Mouse (Mus musculus) limb, embryonic 10.5 days (tissue): Measurements from ENCODE around the gene Pola2. TPM values are rescaled to one million over a fixed set of nuclear protein-coding genes. Genes with fewer than 3 reads are reported as not detected.

Source experiments
- DNase-seq: peaks from one replicate; pipeline ENCODE4 v3.0.0-alpha.2; 2017; ENCODE audit warnings: low spot score
- H3K27ac ChIP-seq: fragments of 300-500 bp; sonication (generic); 2 replicates; pipeline ENCODE4 v1.5.1; 2016; ENCODE audit warnings: mild to moderate bottlenecking
- H3K27me3 ChIP-seq: fragments of 300-500 bp; sonication (generic); 2 replicates; pipeline ENCODE4 v1.6.1; 2016; ENCODE audit warnings: low read depth, mild to moderate bottlenecking; ENCODE audit not compliant: poor library complexity, severe bottlenecking
- H3K36me3 ChIP-seq: fragments of 300-500 bp; sonication (generic); 2 replicates; pipeline ENCODE4 v1.6.1; 2016; ENCODE audit warnings: mild to moderate bottlenecking, moderate library complexity
- H3K4me1 ChIP-seq: fragments of 300-500 bp; sonication (generic); 2 replicates; pipeline ENCODE4 v1.6.1; 2016
- H3K4me3 ChIP-seq: fragments of 300-500 bp; sonication (generic); 2 replicates; pipeline ENCODE4 v1.5.1; 2016; ENCODE audit warnings: mild to moderate bottlenecking, moderate library complexity
- H3K9me3 ChIP-seq: fragments of 300-500 bp; sonication (generic); replicated peaks from 2 replicates; pipeline ENCODE4 v1.6.1; 2016; ENCODE audit warnings: mild to moderate bottlenecking
- WGBS: fragments of 180-500 bp; shearing (Covaris S2); methylation state at CpG from one replicate; pipeline ENCODE4 v1.1.7; 2016; 5-methylcytosine and 5-hydroxymethylcytosine counted together
- polyA plus RNA-seq: library from polyadenylated mRNA; unstranded; fragments of >200 nt; fragmentation: Nextera tagmentation; extraction: Ambion mirVana; gene quantifications from 2 replicates; pipeline ENCODE4 v1.2.1, GENCODE M21; 2016

Gene Pola2
- polyA plus RNA-seq, 1 experiment from 2014 or later = 130 TPM

DNA sequence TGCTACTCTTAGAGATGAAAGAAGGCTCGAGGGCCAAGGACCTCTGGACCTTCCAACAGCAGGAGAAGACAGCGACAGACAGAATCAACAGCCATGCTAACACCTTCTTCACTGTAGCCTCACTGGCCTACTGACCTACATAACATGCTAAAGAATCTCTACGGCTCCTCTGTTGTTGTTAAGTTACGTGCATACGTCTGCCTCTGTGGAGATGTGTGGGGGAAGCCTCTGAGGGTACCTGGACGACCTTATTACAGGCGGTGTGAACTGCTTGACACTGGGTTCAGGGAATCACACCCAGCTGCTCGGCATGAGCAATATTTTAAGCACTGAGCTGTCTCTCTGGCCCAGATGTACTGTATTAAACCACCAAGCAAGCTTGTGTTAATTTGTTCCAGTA lies 36.5 kb downstream of the Pola2 start:
- no peaks in the 10 kb centered on the region for H3K36me3 ChIP-seq
- peaks cover 18% of the 10 kb centered on the region for H3K27me3 ChIP-seq
- 64% methylated on average over 8 of the region's 8 CpGs for WGBS
- no peak overlapping the region for H3K27ac ChIP-seq
- no peak for DNase-seq
- peaks cover 50% of the 10 kb centered on the region for H3K4me1 ChIP-seq
- H3K4me3 ChIP-seq = no peak overlapping the region
- H3K9me3 ChIP-seq = no peaks in the 10 kb centered on the region

- Histone ChIP-seq H3K27ac (no peak overlapping the region), H3K9me3 (no peaks in the 10 kb centered on the region), H3K4me1 (peaks cover 55% of the 10 kb centered on the region), H3K27me3 (peaks cover 20% of the 10 kb centered on the region), H3K4me3 (no peak overlapping the region), H3K36me3 (no peaks in the 10 kb centered on the region)
- DNase-seq = no peak
- WGBS = 79% methylated on average over 11 of the region's 11 CpGs
Observed at GRCm38 (mm10) chr19:5927026-5927425, 37.0 kb downstream of the Pola2 start.

- Histone ChIP-seq H3K9me3 (no peaks in the 10 kb centered on the region), H3K27me3 (peaks cover 20% of the 10 kb centered on the region), H3K27ac (no peak overlapping the region), H3K4me3 (peak overlapping the region; percentile 60), H3K4me1 (peaks cover 63% of the 10 kb centered on the region), H3K36me3 (no peaks in the 10 kb centered on the region)
- DNase-seq = no peak
- 35% methylated on average over 11 of the region's 11 CpGs for WGBS
Observed at GRCm38 (mm10) chr19:5925311-5925855, 38.6 kb downstream of the Pola2 start.

- Histone ChIP-seq H3K36me3 (no peaks in the 10 kb centered on the region), H3K4me1 (peaks cover 57% of the 10 kb centered on the region), H3K27ac (peak within 1 kb of the TSS; percentile 68), H3K27me3 (peaks cover 20% of the 10 kb centered on the region), H3K4me3 (peak within 1 kb of the TSS; percentile 60), H3K9me3 (no peaks in the 10 kb centered on the region)
- DNase-seq = peak; percentile 93
- WGBS = under 1% methylated on average over 18 of the region's 18 CpGs
Observed at GRCm38 (mm10) chr19:5924713-5925093, 39.3 kb downstream of the Pola2 start, which contains the start of gene Cdc42ep2. Gene Cdc42ep2, minus strand, starts transcription at chr19:5924816.

GRCm38 (mm10) chr19:5923990-5924712 lies 39.9 kb downstream of the Pola2 start:
- Histone ChIP-seq H3K4me1 (peaks cover 53% of the 10 kb centered on the region), H3K27me3 (peaks cover 20% of the 10 kb centered on the region), H3K9me3 (no peaks in the 10 kb centered on the region), H3K36me3 (no peaks in the 10 kb centered on the region), H3K4me3 (peak overlapping the region; percentile 60), H3K27ac (peak overlapping the region; percentile 68)
- under 1% methylated on average over 38 of the region's 38 CpGs for WGBS
- DNase-seq = peak; percentile 94

DNA sequence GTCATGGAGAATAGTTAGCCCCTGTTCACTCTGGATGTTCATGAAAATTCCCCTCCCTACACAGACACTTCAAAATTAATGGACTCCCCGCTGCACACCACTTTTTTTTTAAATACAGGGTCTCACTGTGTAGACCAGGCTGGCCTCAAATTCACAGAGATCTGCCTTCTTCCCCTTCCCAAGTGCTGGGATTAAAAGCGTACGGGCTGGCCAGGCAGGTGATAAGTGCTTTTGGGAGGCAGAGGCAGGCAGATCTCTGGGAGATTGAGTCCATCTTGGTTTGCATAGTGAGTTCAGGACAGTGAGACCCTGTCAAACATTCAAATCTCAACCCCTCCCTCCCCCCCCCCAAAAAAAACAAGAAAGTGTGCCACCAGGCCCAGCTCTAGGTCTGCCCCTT lies 41.0 kb downstream of the Pola2 start:
- H3K4me1 ChIP-seq = peaks cover 41% of the 10 kb centered on the region
- 91% methylated on average over 3 of the region's 3 CpGs for WGBS
- peaks cover 20% of the 10 kb centered on the region for H3K27me3 ChIP-seq
- DNase-seq = no peak
- peaks cover 3% of the 10 kb centered on the region; the same call in 1 of the 2 replicates for H3K36me3 ChIP-seq
- H3K9me3 ChIP-seq = no peaks in the 10 kb centered on the region
- H3K27ac ChIP-seq = no peak overlapping the region
- no peak overlapping the region for H3K4me3 ChIP-seq

DNA sequence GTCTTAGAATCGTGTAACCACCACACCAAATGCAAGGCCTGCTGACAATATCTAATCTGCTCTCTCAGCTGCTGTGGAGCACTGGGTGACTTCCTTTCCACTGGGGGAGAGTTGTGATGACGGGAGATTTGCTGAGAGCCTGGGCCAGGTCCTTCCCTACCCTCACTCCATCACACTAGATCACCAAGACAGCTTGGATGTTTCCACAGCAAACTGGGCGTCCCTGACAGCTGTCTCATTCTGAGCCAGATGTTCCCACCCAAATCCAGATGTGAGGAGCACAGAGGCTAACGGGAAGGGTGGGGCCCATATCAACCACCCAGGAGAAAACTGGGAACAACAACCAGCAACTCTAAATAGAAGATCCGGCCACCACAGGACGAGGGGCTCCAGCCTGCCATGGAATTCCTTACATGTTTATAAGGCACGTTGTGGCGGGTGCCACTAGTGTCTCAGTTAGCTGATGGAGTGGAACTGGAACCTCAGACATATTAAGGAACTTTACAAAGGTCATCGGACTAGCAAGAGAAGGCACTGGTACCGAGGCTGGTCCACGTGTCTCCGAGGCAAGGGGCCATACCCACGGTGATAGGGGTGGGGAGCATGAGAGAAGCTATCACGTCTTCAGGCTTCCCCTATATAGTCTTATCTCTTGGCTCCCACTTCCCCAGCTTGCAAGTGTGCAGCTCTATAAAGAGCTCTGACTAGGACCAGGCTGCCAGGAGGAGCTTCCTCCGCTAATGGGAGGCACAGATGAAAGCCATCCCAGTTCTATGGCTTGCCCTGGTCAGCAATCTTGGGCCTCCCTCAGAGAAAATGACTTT lies 41.7 kb downstream of the Pola2 start:
- no peak overlapping the region for H3K27ac ChIP-seq
- 76% methylated on average over 15 of the region's 15 CpGs for WGBS
- H3K4me1 ChIP-seq = peaks cover 37% of the 10 kb centered on the region
- H3K4me3 ChIP-seq = no peak overlapping the region
- peaks cover 20% of the 10 kb centered on the region for H3K27me3 ChIP-seq
- DNase-seq = no peak
- H3K9me3 ChIP-seq = no peaks in the 10 kb centered on the region
- peaks cover 8% of the 10 kb centered on the region; the same call in 1 of the 2 replicates for H3K36me3 ChIP-seq

- peaks cover 20% of the 10 kb centered on the region for H3K27me3 ChIP-seq
- H3K27ac ChIP-seq = no peak overlapping the region
- no peak for DNase-seq
- H3K9me3 ChIP-seq = no peaks in the 10 kb centered on the region
- H3K36me3 ChIP-seq = peaks cover 8% of the 10 kb centered on the region; the same call in 1 of the 2 replicates
- WGBS = 23% methylated on average over 9 of the region's 9 CpGs
- peaks cover 33% of the 10 kb centered on the region for H3K4me1 ChIP-seq
- 0 out of 2 replicates have a peak overlapping the region, but pooled peaks have one; percentile 24 for H3K4me3 ChIP-seq
Observed at GRCm38 (mm10) chr19:5921715-5922114, 42.3 kb downstream of the Pola2 start.

DNA sequence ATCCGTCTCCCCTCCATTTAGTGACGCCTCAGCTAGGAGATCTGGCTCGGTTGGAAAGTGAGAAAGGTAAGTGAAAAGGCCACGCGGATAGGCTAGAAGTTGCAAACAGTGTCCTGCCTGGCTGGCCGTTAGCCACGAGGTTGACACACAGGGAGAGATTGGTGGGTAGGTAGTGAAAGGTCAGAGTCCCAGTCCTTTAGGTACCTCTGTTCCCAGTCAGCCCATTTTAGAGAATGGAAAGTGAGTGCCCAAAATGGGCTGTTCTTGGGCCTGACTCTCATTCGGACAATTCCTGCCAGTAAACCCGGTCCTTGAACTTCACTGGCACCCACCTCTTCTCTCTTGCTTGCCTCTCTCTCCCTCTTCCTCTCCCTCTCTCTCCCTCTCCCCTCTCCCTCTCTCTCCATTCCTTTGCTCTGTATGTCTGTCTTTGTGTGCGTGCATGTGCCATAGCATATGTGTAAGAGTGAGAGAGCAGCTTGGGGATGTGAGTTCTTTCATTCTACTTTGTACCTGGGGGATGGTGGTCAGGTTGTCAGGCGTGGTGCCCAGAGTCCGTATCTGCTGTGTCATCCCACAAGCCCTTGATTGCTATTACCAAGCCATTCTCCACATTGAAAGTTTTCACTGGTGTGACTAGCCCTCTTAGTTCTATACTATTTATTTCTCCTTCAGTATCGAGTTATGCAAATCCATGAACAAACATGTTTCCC lies 50.8 kb downstream of the Pola2 start, which contains the start of gene Dpf2:
Gene Dpf2, minus strand, starts transcription at position 4 of the 713 bp plus-strand sequence.
- 21% methylated on average over 13 of the region's 13 CpGs for WGBS
- peaks cover 30% of the 10 kb centered on the region for H3K4me1 ChIP-seq
- H3K9me3 ChIP-seq = no peaks in the 10 kb centered on the region
- peak within 1 kb of the TSS; percentile 97 for H3K4me3 ChIP-seq
- H3K27ac ChIP-seq = peak within 1 kb of the TSS; percentile 96
- no peak for DNase-seq
- peaks cover 35% of the 10 kb centered on the region for H3K36me3 ChIP-seq
- no peaks in the 10 kb centered on the region for H3K27me3 ChIP-seq

DNA sequence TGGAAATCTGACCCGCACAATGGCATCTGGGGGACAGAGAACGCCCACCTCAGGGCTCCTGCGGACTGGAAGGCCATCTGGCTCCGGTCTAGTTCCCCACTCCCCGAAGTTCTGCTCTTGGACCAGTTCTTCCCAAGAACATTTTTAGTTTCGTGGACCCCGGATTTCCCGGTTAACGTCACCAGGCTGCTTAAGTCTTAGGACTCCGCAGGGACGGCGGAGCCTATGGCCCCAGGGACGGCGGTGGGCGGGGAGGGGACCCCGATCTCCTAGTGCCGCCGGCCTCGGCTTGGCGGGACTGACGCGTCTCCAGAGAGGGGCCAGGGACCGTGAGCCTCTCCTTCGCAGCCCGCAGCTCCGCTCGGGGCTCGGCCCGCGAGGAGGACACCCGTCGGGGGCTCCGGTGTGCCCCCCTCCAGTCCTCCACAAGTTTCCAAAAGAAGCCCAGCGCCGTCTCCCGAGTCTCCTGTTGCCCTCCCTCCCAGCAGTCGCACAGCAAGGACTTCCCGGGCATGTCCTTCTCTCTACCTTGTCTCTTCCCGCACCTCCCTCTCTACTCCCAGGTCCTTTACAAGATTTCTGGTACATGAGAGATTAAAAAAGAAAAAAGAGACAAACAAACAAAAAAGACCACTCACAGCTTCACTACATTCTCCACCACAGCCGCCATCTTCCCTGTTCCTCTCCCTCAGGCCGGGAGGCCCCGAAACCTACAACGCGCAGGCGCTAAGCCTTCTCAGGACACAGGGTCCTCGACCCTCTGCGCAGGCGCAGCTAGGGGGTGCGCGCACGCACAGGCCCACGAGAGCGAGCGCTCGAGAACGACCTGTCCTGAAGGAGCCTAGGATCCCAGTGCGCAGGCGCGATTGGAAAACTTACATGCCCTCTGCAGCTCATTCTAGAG lies 51.6 kb downstream of the Pola2 start:
- under 1% methylated on average over 59 of the region's 59 CpGs for WGBS
- peak overlapping the region; percentile 97 for H3K4me3 ChIP-seq
- no peaks in the 10 kb centered on the region for H3K27me3 ChIP-seq
- no peaks in the 10 kb centered on the region for H3K9me3 ChIP-seq
- DNase-seq = peak; percentile 100
- H3K27ac ChIP-seq = peak overlapping the region; percentile 96
- peaks cover 33% of the 10 kb centered on the region for H3K36me3 ChIP-seq
- H3K4me1 ChIP-seq = peaks cover 30% of the 10 kb centered on the region

- Histone ChIP-seq H3K36me3 (peaks cover 41% of the 10 kb centered on the region), H3K27ac (peak overlapping the region; percentile 96), H3K4me1 (peaks cover 30% of the 10 kb centered on the region), H3K27me3 (no peaks in the 10 kb centered on the region), H3K4me3 (peak overlapping the region; percentile 97), H3K9me3 (no peaks in the 10 kb centered on the region)
- 13% methylated on average over 14 of the region's 14 CpGs for WGBS
- no peak for DNase-seq
Observed at GRCm38 (mm10) chr19:5911430-5912102, 52.4 kb downstream of the Pola2 start.
